Mouse (Mus musculus): ENCODE data around the gene Cnbd2.

DNA sequence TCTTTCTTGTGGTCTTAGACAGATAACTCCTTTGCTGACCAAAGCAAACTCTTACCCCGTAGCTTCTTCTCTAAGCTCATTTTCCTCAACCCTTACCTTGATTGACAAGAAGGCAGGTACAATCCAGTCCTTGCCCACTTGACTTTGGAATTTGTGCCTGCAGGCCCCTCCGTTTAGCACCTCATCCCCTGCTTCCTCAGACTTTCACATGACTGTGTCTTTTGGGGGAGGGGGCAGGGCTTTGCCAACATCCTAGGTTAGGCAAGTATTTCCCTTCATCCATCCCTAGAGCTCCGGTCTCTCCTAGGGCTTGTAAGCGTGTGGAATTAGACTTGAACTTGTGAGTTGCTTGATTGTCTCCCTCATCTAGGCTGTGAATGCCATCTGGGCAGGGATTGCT, 111.6 kb downstream of the Cnbd2 start:
- no peak for TF ChIP-seq CTCF (IDR thresholded peaks at IDR 0.05; ENCODE audit: extremely low read depth, insufficient read depth, insufficient read length, insufficient replicate concordance)
- TF ChIP-seq POLR2A (IDR thresholded peaks at IDR 0.05; ENCODE audit: low read depth, low read length), result no peak

Data from spleen, adult 2 months (tissue).